Mouse (Mus musculus): Measurements from ENCODE around the gene Sh3pxd2a.
A peak's percentile ranks its signal among the peaks of the same experiment; 100 is the strongest.

Sh3pxd2a gene

DNA sequence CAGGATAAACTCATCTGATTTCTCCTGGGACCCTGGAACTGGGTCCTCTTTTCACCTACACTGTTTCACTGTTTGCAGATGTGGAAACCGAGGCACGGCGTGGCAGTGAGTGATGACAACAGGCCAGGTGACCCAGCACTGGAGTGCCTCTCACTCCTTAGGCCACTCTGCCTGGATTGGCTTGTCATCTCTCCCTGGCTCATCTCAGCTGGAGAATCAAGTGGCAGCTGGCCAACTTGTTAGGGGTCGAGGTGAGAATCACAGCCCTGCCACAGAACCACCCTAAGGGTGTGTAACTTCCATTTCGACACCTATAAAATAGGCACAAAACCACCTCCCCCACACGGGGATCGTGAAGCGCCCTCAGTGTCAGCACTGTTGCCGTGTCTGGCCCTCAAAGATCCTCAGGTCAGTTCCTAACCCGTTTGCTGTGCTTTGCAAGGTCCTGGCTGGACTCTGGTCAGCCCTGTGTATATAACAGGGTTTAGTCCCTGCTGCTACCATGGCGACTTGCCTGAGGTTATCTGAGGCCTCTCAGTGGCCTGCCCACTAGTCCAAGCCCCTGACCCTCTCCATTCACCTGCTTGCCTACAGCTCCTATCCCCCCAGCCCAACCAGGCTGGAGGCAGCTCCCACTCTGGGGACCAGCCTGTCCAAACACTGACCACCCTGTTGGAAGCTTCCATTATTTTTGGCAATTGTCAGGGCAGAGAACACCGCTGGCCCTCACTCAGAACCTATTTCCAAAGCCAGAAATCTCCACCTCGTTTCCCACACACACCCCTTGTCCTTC is 6.3 kb downstream of the Sh3pxd2a start:
- DNase-seq (ENCODE audit: low spot score in 2 of 2): no peak

DNA sequence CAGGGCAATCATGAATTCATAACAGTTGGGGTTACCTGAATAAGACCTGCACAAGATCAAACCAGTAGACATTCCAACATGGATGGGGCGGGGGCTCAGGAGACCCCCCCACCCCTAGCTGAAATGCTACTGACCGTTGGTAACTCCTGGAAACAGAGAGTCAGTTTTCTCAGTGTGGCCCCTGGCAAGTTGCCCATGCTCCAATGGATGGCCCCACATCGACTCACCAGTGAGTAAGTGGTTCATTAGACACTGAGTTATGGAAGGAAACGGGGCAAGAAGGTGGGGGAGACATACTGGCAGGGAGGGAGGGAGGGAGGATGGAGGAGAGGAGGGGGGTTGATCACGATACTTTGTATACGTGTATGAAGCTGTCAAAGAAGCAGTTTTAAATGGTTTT is 8.2 kb downstream of the Sh3pxd2a start:
- no peak for DNase-seq (ENCODE audit: low spot score in 2 of 2)

DNA sequence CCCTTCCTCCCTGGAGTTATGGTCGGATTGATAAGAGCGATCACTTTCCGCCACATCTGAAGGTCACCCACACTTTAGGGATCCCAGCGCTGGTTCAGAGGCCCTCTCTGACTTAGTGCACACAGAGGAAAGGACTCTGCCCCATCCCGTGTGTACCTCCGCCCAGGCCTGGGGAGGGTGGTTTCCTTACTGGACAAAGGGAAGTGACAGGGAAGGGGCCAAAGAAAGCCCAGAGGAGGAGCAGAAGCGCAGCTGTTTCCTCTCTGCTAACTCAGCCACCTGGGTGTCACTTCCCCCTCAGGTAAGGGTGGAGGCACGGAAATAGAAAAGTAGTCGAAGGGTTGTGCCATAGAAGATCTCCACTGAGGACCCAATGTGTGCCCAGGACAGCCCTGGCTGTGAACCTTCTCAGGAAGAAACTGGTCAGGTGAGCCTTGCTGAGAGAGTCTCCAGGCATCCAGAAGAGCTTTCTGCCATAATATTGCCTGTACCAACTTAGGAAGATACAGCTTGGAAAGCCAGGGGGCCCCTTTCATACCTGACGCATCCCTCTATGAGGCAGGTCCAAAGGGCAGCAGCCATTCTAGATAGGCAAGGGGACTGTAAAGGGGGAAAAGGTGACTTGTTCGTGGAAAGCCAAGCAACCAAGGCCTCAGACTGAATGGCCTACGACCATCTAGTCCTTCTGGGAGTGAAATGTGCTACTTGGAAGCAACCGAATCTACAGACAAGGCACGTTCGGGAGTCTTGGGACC is 9.0 kb downstream of the Sh3pxd2a start:
- DNase-seq (ENCODE audit: low spot score in 2 of 2): no peak

DNA sequence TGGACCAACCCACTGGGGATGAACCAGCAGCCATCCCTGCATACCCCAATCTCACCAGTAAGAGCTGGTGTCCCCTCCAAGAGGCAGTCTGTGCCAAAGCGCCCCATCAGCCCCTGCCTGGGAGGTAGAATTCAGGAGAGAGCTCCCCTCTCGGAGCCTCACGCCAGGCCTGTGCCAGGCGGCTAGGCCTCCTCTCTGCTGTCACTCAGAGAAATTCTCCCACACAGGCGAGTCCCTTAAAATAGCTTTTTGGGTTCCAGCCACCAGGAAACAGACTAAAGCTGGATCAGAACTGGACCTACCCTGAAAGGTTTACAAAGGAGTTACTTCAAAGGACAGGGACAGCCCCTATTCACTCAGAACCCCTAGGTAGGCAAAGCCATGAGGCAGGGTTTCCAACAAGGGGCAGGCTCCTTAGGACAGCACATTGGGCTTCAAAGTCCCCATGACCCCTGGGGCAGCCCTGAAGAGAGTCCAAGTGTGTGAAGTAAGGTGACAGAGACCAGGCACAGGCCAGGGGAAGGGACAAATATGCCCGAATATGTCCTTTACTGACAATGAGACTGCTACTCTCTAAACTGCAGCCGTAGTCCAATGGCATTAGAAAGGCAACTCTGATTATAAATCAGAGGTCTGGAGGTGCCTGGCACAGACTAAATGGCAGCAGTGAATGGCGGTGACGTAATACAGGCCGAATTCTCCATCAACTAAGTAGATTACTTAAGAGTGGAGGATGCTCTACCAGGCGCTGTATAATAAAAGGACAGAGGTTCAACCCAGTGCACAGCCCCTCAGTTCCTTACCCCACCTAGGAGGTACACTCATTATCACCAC is 9.8 kb downstream of the Sh3pxd2a start:
- DNase-seq (ENCODE audit: low spot score in 2 of 2): no peak

DNA sequence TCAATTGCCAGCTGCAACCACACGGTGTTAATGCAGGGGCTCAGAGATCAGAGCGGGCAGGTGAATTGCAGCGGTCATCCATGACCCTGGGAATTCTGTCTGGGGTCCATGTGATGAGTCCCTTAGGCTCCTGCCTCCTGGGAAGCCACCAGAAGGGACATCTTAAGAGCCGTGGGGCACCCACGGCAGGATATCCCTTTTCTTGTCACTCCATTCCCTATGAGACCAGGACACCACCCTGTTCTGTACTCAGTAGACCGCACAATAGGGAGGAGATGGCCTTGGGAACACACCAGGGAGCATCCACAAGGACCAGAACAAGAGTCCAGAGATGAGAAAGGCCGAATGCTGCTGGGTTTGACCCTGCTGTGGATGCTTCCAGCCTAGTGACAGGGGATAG is 10.8 kb downstream of the Sh3pxd2a start:
- no peak for DNase-seq (ENCODE audit: low spot score in 2 of 2)

DNA sequence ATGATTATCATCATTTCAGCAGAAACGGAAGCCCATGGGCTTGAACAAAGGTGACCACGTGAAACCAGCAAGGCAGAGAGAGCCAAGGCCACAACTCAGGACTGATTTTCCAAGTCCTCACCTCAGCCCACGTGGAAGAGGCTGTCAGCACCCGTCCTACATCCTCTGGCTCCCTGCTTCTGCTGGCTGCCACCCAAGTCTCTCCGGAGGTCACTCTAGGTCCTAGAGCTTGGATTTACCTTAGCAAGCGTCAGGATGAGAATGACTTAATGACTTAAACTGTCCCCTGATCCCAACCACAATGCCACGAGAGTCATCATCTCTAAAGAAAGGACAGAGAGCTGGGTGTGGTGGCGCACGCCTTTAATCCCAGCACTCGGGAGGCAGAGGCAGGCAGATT is 11.5 kb downstream of the Sh3pxd2a start:
- no peak for DNase-seq (ENCODE audit: low spot score in 2 of 2)

DNA sequence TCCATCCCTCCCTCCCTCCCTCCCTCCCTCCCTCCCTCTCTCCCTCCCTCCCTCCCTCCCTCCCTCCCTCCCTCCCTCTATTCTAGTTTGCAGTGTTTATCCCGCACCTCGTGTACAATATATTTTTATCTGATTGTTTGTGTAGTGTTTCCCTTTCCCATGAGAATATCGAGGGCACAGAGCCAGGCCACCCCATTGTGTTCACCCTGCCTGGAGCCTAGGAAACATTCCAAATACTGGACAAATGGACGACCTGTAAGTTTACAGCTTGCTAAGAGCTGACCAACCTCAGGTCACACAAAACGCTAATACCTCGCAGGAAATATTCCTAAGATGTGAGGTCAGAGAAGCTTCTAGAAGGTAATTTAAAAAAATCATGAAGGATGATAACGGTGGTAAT is 12.0 kb downstream of the Sh3pxd2a start:
- DNase-seq (ENCODE audit: low spot score in 2 of 2): no peak

DNA sequence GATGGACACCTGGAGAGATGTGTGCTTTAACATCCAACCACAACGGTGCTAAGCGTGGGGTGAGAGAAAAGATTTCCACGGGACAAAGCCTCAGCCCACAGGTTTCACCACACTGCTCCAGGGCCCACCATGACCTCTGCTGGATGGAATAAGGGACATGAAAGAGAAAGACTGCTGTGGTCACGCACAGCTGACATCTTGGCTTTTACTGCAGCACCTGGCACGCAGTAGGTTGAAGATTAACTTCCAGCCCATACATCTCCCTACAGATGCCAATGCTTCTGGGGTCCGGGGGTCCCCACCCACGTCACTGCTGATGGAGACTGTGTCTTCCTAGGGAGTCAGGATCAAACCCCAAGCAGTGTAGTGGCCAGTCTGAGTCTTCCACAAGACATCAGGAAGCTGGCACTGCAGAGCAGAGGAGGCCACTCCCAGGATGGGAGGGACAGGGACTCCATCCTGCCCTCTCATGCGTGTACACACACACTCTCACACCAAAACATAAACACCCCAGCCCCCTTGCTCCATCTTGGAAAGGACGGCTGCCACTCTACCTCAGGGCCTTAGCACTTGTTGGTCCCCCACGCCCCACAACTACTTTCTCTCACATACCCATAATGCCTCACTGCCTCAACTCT is 12.6 kb downstream of the Sh3pxd2a start:
- DNase-seq (ENCODE audit: low spot score in 2 of 2): no peak

DNA sequence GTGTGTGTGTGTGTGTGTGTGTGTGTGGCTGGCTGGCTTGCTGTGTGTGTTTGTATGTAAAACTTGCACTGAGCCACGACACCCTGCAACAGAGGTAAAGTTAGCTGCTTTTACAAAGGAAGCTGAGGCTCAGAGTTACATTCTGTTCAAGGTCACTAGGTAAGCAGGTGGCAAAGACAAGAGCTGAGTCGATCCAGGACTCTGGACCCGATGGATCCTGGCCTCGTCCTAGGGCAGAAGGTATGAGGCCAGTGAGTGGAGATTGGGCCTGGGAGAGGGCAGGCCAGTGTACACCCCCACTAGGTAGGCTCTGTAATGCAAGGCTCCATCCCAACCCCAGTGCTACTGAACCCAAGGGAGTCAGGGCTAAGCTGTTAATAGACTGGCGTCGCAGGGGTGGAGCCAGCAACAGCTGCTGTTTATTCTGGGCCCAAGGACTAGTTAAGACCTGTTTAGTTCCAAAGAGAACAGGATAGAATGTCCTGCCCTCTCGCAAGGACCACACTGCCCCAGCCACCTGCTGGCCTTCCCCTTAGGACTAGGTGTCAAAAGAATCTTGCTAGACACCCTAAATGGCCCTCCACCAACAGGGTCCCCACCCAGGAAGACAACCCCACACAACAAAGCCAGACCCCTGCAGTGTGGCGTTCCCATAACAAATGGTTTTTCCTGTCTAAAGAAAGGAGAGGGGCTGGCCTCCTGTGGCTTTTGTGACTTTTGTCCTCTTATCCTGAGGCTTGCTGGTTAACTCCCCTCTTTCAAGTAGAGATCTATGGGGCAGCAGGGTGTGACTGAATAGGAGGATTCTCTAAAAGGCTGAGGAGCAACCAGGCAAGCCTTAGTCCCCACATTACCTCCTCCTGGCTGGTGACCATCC is 13.7 kb downstream of the Sh3pxd2a start:
- no peak for DNase-seq (ENCODE audit: low spot score in 2 of 2)

DNA sequence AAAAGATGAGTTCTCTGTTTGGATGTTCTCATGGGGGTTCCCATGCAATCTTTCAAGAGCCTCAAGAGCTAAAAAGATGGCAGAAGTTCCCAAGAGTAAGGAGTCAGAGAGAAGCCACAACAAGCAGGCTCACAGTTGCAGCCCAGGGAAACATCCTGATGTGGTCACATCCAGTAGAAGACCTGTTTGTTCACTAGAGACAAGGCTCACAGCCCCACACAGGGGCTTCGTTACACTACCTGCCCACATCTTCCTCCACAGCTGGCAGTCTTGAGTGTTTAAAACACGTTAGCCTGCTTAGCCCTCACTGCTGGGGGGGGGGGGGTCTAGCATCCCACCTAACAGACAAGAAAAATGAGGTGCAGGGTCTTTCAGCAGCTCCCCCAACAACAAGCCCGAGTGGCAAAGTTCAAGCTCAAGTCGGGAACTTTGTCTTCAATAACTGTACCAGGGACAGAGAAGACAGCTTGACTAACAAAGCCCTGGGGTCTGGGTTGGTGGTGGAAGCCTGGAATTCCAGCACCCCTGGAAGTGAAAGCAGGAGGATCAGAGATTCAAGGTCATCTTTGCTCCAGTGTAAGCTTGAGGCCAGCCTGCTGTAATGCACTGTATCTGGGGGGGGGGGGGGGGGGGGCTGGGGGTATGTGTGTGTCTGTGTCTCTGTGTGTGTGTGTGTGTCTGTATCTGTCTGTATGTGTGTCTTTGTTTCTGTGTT is 14.5 kb downstream of the Sh3pxd2a start:
- no peak for DNase-seq (ENCODE audit: low spot score in 2 of 2)

DNA sequence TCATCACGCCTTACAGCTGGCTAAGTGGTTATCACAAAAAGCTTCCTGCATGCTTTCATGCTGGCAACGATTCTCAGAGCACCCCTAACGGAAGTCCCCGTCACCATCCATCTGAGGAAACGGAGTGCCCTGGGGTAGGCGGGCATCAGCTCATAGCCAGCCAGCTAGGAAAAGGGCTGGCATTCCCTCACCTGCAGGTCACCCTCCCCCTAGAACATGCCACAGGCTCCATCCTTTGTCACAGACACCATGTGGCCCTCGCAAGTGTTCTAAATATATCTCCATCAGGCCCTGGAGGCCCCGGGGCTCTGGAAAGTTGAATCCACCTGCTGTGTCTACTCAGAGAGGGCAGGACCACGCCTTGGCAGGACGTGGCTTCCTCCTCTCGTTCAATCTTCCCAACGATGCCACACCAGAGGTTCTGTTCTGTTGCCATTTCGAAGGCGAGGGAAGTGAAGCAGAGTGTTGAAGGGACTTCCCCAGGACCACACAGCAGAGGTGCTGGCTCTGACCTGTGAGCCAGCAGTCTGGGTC is 15.5 kb downstream of the Sh3pxd2a start:
- DNase-seq (ENCODE audit: low spot score in 2 of 2): no peak

DNA sequence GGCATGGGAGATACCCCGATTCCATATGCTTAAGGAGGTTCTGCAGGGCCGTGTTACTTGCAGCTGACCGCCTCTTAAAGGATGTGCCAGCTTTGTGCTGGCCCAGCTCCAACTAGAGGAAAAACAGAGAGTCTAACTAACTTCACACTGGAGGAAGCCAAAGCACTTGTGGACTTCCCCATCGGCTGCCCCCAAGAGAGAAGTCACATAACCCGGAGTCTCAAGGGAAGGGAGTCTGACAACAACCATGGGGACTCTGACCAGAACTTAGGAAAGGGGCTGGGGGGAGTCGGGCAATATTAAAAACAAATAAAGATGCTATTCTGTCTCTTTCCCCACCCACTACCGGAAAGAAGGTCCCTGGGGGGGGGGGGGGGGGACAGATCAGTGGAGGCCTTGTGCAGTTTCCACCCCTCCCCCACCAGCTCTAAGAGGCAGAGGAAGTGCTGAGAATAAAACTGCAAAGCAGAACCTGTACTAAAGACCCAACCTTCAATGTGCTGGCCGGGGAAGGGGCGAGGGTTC is 17.3 kb downstream of the Sh3pxd2a start:
- peak in 1 of 2 experiments; percentile 51 for DNase-seq (ENCODE audit: low spot score in 2 of 2)

DNA sequence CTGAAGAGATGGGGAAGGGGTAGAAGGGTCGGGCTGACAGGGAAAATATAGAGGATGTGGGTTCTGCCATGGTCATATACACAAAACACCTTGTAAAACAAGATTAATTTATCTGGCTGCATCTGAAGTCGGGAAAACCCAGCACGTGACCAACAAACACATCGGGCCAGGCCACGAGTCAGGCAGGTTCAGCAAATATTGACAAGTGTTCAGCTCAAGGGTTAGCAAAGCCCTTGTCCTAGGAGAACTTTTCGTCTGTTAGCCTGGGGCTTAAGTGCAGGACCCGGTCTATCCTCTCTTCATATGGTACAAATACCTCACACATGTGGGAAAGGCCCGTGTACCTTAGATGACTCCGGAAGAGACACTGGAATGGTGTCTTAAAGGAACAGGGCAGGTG is 18.1 kb downstream of the Sh3pxd2a start:
- no peak for DNase-seq (ENCODE audit: low spot score in 2 of 2)

DNA sequence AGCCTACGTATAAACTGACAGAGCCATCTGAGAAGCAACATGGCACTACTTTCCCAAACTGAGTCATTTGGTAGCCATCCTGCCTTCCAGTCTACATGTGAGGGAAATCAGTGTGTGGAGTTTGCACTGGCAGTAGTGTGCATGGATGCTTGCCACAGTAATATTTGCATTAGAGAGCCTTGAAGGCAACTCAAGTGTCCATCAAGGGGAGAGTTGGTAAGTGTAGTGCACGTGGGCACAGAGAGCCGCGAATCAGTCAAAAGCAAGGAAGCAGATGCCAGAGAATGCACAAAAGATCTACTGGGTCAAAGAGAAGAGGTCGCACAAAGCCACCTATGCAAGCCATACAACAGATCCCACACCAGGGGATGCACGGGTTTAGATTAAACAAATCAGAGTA is 18.5 kb downstream of the Sh3pxd2a start:
- no peak for DNase-seq (ENCODE audit: low spot score in 2 of 2)

DNA sequence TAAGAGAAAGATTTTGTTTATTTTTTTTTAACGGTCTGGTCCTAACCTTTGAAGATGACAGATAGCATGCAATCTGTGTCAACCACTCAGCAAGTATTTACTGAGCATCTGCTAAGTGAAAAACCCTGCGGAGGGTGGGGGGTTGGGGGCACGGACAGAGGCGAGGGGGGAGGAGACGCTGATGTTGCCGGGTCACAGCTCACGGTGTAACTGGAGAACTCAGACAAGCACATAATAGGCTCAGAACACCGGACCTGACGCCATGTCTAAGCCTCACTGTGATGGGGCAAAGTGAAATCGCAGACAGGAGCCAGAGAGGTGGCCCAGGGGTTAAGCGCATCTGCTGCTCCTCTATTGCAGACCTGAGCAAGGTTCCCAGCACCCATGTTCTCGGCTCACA is 19.7 kb downstream of the Sh3pxd2a start:
- DNase-seq (ENCODE audit: low spot score in 2 of 2): no peak

DNA sequence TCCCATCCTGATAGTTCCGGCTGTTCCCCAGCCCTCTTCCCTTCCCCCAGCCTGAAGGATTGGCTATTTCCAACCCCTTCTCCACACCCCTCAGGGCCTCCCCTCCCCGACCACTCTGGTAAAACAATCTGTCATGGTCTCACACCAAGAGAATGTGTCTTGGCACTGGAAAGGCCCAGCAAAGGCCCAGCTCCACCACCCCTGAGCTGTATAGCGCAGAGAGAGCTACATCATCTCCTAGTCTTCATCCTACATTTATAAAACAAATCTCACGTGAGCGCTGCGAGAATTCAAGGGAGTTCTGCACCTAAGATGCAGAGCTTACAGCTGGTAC is 21.9 kb downstream of the Sh3pxd2a start:
- no peak for DNase-seq (ENCODE audit: low spot score in 2 of 2)

DNA sequence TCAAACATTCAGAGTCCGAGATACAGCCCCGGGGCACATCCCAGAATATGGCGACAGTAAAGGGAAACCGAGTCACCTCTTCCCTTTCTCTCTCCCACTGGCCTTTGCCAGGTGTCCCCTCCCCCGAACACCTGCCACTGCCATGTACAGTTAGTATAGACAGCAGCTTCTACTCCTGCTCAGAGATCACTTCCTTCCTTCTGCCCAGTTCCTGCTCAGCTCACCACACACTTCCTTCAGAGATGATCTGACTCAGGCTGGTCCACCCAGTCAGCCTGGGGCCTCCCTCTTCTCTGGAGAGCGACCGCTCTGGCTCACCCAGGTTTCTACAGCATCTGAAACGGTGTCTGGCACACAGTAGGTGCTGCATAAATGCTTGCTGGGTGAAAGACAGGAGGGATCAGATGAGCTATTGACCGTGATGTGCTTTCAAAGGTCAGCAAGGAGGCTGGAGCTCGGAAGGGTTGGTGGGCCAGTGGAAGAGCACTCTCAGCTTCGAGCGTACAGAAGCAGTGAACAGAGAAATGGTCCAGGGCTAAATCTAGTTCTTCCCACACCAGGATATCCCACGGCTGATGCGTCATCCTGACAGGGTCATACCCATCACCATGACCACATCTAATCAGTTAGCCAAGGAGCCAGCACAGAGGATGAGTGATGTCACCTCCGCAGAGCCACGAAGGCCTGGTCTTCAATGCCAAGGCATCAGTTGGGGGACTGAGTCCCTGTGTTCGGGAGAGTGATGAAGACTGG is 22.5 kb downstream of the Sh3pxd2a start:
- DNase-seq (ENCODE audit: low spot score in 2 of 2): no peak

DNA sequence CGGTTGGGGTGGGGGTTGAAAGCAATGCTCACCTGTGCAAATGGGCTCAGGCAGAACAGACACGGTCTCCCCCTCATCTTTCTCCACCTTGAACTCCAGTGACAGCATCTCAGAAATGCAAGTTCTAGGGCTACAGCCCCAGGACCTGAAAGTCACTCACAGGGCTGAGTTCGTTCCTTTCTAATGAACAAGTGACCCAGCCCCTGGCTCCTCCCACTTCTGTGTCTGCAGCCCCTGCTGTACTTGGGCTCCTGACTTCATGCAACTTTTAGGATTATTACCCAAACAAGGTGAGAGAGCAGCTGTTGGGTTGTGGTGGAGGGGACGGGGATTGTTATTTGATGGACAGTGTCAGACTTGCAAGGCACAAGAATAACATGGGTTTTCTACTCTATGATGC is 23.2 kb downstream of the Sh3pxd2a start:
- no peak for DNase-seq (ENCODE audit: low spot score in 2 of 2)

DNA sequence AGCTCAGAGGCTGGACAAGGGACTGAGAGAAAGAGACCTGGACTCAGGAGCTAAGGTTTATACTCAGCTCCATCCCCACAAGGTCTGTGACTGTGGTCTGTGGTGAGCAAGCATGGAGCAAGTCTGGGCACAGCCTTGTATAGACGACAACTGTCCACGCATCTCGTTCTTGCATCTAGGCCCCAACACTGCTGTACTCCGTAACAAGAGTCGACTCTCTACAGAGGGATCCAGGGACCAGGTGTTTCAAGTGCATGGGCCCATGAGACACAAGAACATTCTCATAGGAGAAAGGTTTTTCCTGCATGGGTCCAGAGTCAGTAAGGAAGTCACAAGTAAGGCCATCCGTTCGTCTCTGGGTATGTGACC is 23.8 kb downstream of the Sh3pxd2a start:
- no peak for DNase-seq (ENCODE audit: low spot score in 2 of 2)

Measured in cerebellum, postnatal 4 days (tissue).